Mouse (Mus musculus): ENCODE results near the gene Spag17. TPM values are rescaled to one million over a fixed set of nuclear protein-coding genes. Genes with fewer than 3 reads are reported as not detected.

Spag17 gene
- polyA plus RNA-seq, 1 experiment from 2014 or later, result 0.92 TPM

DNA sequence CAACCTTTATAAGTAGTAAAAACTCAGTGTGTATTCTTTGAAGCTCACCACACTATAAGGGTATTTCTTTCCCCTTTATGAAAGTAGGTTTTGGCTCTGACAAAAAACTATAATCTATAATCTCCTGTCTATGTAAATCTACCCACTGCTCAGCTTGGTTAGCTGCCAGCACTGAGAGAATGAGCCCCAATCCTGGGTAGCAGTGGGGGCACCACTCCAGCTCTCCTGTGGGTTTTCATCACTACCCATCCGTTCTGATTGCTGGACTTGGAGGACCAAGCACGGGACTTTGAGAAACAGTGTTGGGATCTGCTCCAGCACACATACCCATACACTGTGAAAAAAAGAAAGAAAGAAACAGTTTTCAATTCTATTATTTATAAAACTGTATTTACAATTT is 236.8 kb downstream of the Spag17 start:
- Histone ChIP-seq H3K9me3 (replicated peaks) (no peaks in the 10 kb centered on the region), H3K27me3 (no peaks in the 10 kb centered on the region), H3K4me1 (no peaks in the 10 kb centered on the region), H3K4me3 (no peak overlapping the region), H3K4me2 (no peak overlapping the region), H3K36me3 (ENCODE audit: poor library complexity, severe bottlenecking) (no peaks in the 10 kb centered on the region), H3K27ac (no peak overlapping the region), H3K9ac (no peak overlapping the region)
- WGBS, result 67% methylated on average over 2 of the region's 2 CpGs
- ATAC-seq, result no peak

DNA sequence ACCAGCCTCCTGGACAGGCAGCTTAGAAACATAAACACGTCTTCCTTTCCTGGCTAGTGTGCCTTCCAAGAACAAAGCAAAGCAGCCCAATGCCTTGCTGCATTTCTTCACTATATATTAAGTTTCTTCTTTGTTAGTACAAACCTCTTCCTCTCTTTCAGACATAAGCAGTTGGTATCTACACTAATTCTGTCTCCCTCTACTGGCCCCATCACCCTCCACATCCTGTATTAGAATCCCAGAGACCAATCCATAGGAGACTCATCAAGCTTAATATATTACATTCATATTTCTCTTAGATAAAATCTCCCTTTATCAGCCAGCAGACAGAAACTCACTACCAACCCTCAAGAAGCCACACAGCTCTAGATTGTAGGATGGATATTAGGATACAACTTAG is 237.2 kb downstream of the Spag17 start:
- no peak overlapping the region for H3K27ac ChIP-seq
- H3K4me2 ChIP-seq, result no peak overlapping the region
- H3K4me3 ChIP-seq, result no peak overlapping the region
- 73% methylated on average over 1 of the region's 1 CpGs for WGBS
- H3K36me3 ChIP-seq (ENCODE audit: poor library complexity, severe bottlenecking), result no peaks in the 10 kb centered on the region
- H3K9ac ChIP-seq, result no peak overlapping the region
- H3K27me3 ChIP-seq, result no peaks in the 10 kb centered on the region
- H3K4me1 ChIP-seq, result no peaks in the 10 kb centered on the region
- no peaks in the 10 kb centered on the region for H3K9me3 ChIP-seq (replicated peaks)
- ATAC-seq, result no peak

DNA sequence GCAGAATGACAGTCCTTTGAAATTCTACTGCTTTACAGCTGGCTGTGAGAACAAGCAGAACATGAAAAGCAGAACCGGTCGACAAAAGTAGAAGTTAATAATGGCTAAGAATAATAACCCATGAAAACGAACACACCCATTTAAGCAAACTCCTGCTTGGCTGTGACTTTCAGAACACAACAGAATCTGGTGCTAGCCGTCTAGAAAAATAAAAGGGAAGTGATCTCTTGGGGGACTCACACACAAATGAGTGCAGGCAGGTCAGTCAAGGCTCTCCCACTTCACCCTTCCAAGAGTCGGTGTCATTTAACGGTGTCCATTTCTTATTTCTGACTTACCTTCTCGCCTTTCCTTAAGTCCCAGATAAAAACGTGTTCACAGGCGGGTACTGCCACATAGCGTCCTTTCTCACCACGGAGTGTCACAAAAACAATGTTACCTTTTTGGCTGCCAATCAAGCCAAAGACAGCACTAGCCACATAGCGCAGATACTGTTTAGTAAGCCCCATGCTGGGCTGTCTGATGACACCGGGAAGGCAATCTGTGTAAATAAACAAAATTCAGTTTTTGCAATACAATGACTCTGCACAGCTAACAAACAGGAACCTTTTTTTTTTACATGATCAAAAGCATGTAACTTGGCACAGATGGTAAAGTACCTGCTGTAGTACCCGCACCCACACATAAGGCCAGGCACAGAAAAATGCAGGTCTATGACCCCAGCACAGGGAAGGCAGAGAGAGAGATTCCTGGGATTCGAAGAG is 275.7 kb downstream of the Spag17 start:
- Histone ChIP-seq H3K27ac (no peak overlapping the region), H3K9me3 (replicated peaks) (no peaks in the 10 kb centered on the region), H3K4me1 (peaks cover 18% of the 10 kb centered on the region), H3K4me2 (peak overlapping the region; percentile 73), H3K27me3 (no peaks in the 10 kb centered on the region), H3K4me3 (peak overlapping the region; percentile 75), H3K36me3 (ENCODE audit: poor library complexity, severe bottlenecking) (peaks cover 38% of the 10 kb centered on the region), H3K9ac (peak overlapping the region; percentile 93)
- 89% methylated on average over 15 of the region's 15 CpGs for WGBS
- no peak for ATAC-seq

DNA sequence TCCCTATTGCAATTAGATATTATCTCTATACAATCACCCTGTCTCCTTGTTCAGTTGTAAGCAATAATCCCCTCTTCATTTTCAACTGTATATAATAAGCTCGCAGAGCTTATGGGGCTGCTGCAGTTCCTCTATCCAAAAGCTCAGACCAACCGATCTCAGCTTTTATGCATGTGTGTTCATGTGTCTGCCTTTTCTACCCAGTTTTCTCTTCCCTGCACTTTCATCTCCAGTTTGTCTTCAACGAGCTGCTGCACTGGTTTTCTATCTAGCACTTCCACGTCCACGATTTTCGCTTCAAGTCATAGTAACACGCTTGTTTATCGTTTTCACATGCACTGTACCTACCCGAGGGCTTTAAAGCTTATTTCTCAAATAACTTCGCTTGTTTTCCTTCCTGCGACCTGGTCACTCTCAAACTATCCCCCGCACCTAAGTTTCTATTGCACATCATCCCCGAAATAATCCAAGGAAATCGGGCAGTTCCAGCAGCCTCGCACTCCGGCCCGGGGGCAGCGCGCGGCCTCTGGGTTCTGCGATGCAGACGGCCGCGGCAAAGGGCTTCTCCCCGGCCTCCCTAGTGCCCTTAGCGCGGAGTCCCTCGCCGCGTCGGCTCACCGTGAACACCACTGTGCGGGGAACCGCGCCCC is 276.6 kb downstream of the Spag17 start:
- Histone ChIP-seq H3K4me1 (peaks cover 18% of the 10 kb centered on the region), H3K27me3 (no peaks in the 10 kb centered on the region), H3K27ac (no peak overlapping the region), H3K9ac (peak overlapping the region; percentile 93), H3K36me3 (ENCODE audit: poor library complexity, severe bottlenecking) (peaks cover 31% of the 10 kb centered on the region), H3K4me3 (peak overlapping the region; percentile 75), H3K9me3 (replicated peaks) (no peaks in the 10 kb centered on the region), H3K4me2 (peak overlapping the region; percentile 73)
- under 1% methylated on average over 35 of the region's 35 CpGs for WGBS
- peak; percentile 19 for ATAC-seq

DNA sequence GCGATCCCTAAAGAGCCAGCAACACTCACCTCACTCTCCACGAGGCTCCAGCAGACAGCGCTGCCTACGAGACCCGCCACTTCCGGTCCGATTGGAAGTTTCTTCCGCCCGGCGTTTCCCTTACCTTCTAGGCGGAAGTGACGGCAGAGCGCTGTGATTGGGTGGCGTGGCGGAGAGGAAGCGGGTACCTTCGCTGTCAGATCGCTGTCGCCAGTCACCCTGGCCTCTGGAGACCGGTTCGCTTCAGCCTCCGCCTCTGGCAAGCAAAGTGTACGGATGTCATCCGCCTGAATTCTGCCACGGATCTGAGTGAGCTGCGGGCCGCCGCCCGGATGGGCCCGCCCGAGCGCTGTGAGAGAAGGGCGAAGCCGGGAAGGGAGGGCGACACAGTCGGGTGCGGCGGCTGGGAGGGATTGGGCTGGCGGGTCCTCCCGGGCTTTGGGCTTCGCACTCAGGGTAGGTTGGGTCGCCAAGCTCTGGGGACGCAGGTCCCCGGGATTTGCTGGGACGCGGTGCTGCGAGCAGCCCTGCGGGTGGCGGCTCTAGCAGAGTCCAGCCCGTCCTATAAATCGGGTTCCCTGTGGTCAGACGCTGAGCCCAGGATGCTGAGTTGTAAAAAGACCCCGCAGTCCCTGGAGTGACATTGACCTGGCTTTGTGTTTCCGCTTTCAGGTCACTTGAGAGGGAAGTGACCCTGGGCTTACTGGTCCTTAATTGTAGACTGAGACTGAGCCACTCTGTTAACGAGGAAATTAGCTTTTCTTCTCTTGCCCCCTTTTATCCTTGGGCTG is 277.3 kb downstream of the Spag17 start, which contains the start of the genes Gdap2 and Wdr3:
Gdap2 (plus strand) TSS at position 67 of the 791 bp plus-strand sequence.
Wdr3 (minus strand) TSS at position 93 of the 791 bp plus-strand sequence.
- no peaks in the 10 kb centered on the region for H3K27me3 ChIP-seq
- peaks cover 24% of the 10 kb centered on the region for H3K36me3 ChIP-seq (ENCODE audit: poor library complexity, severe bottlenecking)
- peaks cover 18% of the 10 kb centered on the region for H3K4me1 ChIP-seq
- peak within 1 kb of the TSS; percentile 73 for H3K4me2 ChIP-seq
- 0% methylated on average over 55 of the region's 55 CpGs for WGBS
- H3K4me3 ChIP-seq, result peak within 1 kb of the TSS; percentile 75
- peak within 1 kb of the TSS; percentile 90 for H3K27ac ChIP-seq
- ATAC-seq, result peak; percentile 99
- no peaks in the 10 kb centered on the region for H3K9me3 ChIP-seq (replicated peaks)
- peak within 1 kb of the TSS; percentile 93 for H3K9ac ChIP-seq

DNA sequence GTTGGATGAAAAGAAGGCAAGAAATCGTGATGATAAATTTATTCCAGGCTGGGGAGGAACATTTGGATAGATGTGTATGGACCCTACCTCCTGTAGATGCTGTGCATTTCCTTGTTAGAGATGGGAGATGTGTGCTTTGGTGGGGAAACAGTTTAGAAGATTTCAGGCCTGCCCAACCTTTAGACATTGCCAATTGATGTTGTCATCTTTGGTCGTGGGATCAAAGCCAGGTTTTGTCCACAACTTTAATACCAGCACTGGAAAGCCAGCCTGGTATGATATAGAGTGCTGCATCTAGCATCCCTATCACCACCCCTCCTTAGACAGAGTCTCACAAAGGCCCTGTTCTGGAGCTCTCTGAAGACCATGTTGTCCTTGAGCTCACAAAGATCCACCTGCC is 278.4 kb downstream of the Spag17 start:
- Histone ChIP-seq H3K27ac (no peak overlapping the region), H3K9ac (0 out of 2 replicates have a peak overlapping the region, but pooled peaks have one; percentile 13), H3K27me3 (no peaks in the 10 kb centered on the region), H3K36me3 (ENCODE audit: poor library complexity, severe bottlenecking) (peaks cover 20% of the 10 kb centered on the region), H3K4me1 (peaks cover 18% of the 10 kb centered on the region), H3K4me3 (no peak overlapping the region), H3K9me3 (replicated peaks) (no peaks in the 10 kb centered on the region), H3K4me2 (peak overlapping the region; percentile 73)
- WGBS, result 74% methylated on average over 2 of the region's 2 CpGs
- no peak for ATAC-seq

DNA sequence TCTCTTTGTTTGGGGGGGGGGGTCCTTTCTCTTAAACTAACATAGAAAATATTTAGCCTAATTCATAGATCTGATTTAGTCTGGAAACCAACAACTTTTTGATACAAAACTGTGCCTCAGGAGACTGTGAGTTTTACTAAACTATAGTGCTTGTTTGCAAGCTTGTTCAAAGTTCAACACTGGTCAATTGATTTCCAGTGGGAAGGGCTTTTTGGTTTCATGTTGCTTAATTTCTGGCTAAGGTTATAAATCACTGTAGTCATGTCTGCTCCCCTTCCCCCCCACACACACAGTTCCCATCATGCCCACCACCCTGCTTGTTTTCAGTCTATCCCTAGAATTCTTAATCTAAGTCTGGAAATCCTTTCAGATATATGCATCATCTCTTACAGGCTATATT is 279.8 kb downstream of the Spag17 start:
- peaks cover 18% of the 10 kb centered on the region for H3K4me1 ChIP-seq
- H3K36me3 ChIP-seq (ENCODE audit: poor library complexity, severe bottlenecking), result peaks cover 12% of the 10 kb centered on the region; the same call in 1 of the 2 replicates
- no peak overlapping the region for H3K4me3 ChIP-seq
- no peak overlapping the region for H3K27ac ChIP-seq
- no peaks in the 10 kb centered on the region for H3K9me3 ChIP-seq (replicated peaks)
- no peak overlapping the region for H3K9ac ChIP-seq
- H3K27me3 ChIP-seq, result no peaks in the 10 kb centered on the region
- H3K4me2 ChIP-seq, result no peak overlapping the region
- ATAC-seq, result no peak

DNA sequence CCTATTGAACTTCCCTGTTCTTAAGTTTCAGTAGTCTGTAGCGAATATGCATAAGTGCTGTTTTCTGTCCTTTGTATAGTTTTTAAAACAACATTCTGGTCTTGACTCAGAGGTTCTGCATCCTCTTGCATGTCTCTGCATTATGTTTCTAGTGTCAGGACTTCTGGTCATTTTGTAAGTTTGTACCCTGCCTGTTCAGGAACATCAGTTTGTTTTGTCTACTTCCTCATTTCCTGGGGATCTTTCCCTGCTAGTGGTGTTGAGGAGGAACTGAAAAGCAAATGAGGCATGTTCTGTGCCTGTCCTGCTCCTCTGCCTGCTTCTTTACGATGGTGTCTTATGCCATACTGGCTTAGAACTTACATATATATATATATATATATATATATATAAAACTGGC is 290.8 kb downstream of the Spag17 start:
- Histone ChIP-seq H3K9me3 (replicated peaks) (no peaks in the 10 kb centered on the region), H3K4me3 (no peak overlapping the region), H3K4me2 (no peak overlapping the region), H3K27me3 (no peaks in the 10 kb centered on the region), H3K27ac (no peak overlapping the region), H3K36me3 (ENCODE audit: poor library complexity, severe bottlenecking) (peaks cover 86% of the 10 kb centered on the region), H3K4me1 (no peaks in the 10 kb centered on the region), H3K9ac (no peak overlapping the region)
- 89% methylated on average over 2 of the region's 2 CpGs for WGBS
- no peak for ATAC-seq

DNA sequence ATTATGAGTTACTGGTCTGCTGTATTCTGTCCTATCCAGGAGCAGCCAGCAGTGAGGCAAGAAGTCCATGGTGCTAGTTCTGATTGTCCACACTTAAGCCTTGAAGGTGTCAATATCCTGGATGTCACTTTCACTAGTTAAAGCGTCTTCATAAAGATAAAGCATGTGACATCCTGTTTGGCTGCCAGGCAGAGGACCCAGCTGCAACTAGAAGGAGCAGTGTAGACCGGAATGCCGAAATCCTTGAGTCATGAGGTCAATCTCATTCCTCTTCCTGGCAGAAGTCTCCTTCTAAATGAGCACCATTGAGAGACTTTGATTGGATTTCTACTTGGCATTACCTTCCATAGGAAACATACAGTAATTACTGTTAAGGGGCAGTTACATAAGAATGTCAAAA is 295.3 kb downstream of the Spag17 start:
- Histone ChIP-seq H3K4me3 (no peak overlapping the region), H3K36me3 (ENCODE audit: poor library complexity, severe bottlenecking) (peaks cover 81% of the 10 kb centered on the region), H3K9ac (no peak overlapping the region), H3K27ac (no peak overlapping the region), H3K4me2 (no peak overlapping the region), H3K4me1 (no peaks in the 10 kb centered on the region), H3K9me3 (replicated peaks) (no peaks in the 10 kb centered on the region), H3K27me3 (no peaks in the 10 kb centered on the region)
- WGBS, result 95% methylated on average over 3 of the region's 3 CpGs
- no peak for ATAC-seq

DNA sequence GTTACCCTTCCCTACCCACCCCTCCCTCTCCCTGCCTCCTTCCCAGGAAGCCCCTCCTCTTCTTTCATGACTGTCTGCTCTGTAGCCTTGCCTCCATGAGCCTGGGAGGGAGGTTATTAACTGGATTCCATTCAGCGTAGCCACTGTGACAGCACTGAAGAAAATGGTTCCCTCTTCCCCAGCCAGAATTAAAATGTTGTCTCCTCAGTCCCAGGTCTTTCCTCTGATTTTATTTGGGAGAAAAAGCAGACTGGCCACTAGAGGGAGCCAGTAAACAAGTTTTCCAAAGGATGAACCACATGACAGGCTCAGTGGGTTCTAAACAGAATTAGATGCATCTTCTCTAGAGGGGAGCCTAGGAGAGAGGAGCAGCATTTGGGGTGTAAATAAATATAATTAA is 304.2 kb downstream of the Spag17 start:
- Histone ChIP-seq H3K4me3 (no peak overlapping the region), H3K9ac (no peak overlapping the region), H3K36me3 (ENCODE audit: poor library complexity, severe bottlenecking) (peaks cover 45% of the 10 kb centered on the region), H3K4me1 (no peaks in the 10 kb centered on the region), H3K27me3 (no peaks in the 10 kb centered on the region), H3K4me2 (no peak overlapping the region), H3K9me3 (replicated peaks) (no peaks in the 10 kb centered on the region), H3K27ac (no peak overlapping the region)
- WGBS, result 35% methylated on average over 1 of the region's 1 CpGs
- peak; percentile 93 for ATAC-seq

DNA sequence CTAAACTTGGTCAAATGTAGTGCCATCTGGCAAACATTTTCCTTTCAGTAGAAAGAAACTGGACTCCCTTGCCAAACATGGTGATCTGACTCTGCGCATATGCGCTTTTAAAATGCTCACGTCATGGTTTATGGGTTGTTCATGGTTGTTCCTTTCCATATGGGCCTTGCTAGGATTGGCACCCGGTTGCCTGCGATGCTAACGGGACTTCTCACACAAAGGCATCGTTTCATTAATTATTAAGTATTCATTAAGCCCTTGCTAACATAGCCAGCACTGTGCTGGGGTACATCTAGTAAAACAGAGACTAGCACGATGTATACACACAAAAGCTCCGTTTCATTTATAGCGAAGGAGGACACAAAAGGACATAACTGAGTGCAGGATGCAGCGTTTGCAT is 304.7 kb downstream of the Spag17 start:
- Histone ChIP-seq H3K27ac (no peak overlapping the region), H3K4me1 (no peaks in the 10 kb centered on the region), H3K4me3 (no peak overlapping the region), H3K9me3 (replicated peaks) (no peaks in the 10 kb centered on the region), H3K4me2 (no peak overlapping the region), H3K9ac (no peak overlapping the region), H3K36me3 (ENCODE audit: poor library complexity, severe bottlenecking) (peaks cover 46% of the 10 kb centered on the region), H3K27me3 (no peaks in the 10 kb centered on the region)
- WGBS, result 75% methylated on average over 11 of the region's 11 CpGs
- peak; percentile 50 for ATAC-seq

Data from forebrain, embryonic 13.5 days (tissue).